Mouse (Mus musculus): Measurements from ENCODE around the gene Clip4.

- no peak for TF ChIP-seq CTCF (IDR thresholded peaks at IDR 0.05; ENCODE audit: insufficient read depth, low read length)
- no peak for TF ChIP-seq POLR2A (IDR thresholded peaks at IDR 0.05; ENCODE audit: borderline replicate concordance, extremely low read depth, low read depth, low read length)
These were observed 106.5 kb downstream of the Clip4 start for GRCm38 (mm10) chr17:71874795-71875194.

Measured in lung, adult 2 months (tissue).